Mouse (Mus musculus) c-Kit-positive CD71-positive TER-119-negative erythroid progenitor cells, embryonic 14.5 days (primary cell): ENCODE data around the gene 1700037C18Rik.

Experiments
- DNase-seq: peaks from one replicate; pipeline ENCODE4 v3.0.0-alpha.2; 2013; ENCODE audit warnings: low read depth

1700037C18Rik gene

DNA sequence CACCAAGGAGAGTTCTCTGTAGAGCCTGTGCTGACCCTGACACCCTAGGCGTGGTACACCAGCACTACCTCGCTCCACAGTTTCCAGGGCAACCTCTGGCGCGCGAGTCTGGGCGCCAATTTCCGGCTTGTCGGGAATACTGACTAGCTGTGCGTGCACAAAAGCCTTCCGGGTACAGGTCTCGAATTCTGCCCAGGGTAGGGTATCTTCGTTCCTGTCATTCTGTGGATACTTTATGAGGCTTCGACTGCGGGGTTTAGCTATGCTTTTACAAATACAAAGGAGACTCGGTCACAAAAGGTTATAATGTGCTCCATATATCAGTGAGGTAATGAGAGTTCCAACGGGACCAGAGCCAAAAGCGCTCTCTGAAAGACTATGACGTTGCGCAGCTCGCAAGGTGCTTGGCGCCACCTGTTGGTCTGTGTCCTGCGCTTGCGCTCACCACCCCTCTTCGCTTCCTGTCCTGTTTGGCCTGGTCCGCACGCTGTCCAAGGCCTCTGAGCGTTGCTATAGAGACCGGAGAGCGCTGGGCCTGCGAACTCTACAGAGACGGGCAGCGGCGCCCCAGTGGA lies at the start of gene 1700037C18Rik, which contains the start of gene Cluap1:
1700037C18Rik (minus strand) TSS at position 153 of the 575 bp plus-strand sequence.
Cluap1 (plus strand) TSS at position 265 of the 575 bp plus-strand sequence.
- peak; percentile 87 for DNase-seq

GRCm38 (mm10) chr16:3956369-3956768 lies 47.9 kb upstream of the 1700037C18Rik start:
- no peak for DNase-seq

DNA sequence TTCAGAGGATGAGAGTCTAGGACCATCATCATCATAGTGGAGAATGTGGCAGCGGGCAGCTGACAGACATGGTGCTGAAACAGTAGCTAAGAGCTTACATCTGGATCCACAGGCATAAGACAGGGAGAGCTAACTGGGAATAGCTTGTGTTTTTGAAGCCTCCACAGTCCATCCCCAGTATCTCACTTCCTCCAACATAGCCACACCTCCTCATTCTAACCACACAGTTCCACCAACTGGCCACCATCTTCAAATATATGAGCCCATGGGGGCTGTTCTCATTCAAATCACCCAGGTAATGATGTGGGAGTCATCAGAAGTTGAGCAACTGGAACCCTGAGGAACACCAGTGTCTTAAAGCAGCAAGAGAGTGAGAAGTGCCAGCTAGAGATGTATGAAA lies 42.7 kb upstream of the 1700037C18Rik start:
- no peak for DNase-seq

DNA sequence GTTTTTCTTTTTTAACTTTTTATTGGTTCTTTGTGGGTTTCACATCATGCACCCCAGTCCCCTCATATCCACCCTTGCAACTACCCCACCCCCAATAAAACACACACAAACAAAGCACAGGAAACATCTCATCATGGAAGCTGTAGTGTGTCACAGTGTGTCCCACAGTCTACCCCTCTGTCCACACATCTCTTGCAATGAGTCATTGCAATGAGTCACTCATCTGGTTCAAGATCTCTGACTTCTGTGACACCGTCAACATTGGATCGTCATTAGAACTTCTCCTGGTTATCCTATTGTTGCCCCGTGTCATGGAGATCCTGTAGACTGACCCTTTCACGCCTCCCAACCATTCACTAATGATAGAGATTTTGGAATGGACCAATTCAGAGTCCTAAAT lies 26.2 kb upstream of the 1700037C18Rik start:
- DNase-seq, result no peak

DNA sequence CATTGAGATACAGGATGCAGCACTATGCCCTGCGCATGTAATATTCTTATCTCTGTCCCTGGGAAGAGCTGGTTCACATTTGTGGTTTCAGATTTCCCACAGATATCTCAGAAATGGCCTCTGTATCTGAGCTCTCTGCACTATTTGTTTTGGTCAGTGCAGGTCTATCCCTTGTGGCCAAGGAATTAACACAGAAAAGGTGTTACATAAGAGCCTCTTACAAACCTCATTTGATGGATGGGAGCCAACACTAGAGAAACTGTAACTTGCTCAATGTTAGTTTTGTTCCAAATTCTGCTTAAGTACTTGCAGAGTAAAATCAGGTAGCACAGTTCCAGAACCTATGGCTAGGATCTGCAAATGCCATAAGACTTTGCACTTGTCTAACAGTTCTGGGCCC lies 25.6 kb upstream of the 1700037C18Rik start:
- DNase-seq, result no peak

GRCm38 (mm10) chr16:3933536-3933935 lies 25.0 kb upstream of the 1700037C18Rik start:
- no peak for DNase-seq

DNA sequence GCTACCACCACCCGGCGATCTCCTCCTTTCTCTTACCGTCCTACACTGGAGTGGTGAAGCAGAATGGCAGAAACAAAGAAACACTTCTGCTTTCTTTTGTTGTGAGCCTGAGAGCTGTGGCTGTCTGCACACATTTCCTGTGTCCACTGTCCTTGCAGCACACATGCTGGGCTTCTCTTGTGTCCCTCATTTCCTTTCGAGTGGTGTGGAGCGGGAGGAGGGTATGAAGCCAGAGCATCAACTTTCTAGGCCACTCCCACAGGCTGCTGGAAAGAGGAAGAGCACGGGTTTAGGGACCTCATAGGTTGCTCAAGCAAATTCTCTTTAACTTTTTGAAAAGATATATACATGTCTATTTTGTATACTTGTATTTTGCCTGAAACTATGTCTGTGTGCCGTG lies 20.7 kb upstream of the 1700037C18Rik start:
- DNase-seq, result no peak

- DNase-seq, result no peak
Observed at GRCm38 (mm10) chr16:3928582-3928981, 20.1 kb upstream of the 1700037C18Rik start.

- no peak for DNase-seq
Observed at GRCm38 (mm10) chr16:3923966-3924365, 15.5 kb upstream of the 1700037C18Rik start.

- no peak for DNase-seq
Observed at GRCm38 (mm10) chr16:3923515-3923914, 15.0 kb upstream of the 1700037C18Rik start.

- DNase-seq, result no peak
Observed at GRCm38 (mm10) chr16:3920756-3921155, 12.3 kb upstream of the 1700037C18Rik start.

DNA sequence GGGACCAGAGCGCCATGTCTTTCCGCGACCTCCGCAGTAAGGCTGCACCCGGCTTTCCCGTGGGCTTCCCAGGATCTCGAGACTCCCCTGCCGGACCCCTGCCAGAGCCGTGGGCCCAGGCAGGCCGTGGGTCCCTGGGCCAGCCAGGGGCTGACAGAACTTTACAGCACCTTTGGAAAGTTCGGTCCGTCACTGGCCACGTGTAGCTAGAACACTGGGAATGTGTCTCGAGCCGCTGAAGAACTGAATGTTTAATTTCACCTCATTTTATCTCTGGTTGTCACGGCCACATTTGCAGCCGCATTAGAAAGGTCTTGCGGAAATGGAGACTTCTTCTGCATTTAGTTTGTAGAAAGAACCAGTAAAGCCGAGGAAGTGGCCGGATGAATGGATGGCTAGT lies 629 bp upstream of the 1700037C18Rik start:
- DNase-seq, result no peak

- DNase-seq, result no peak
Observed at GRCm38 (mm10) chr16:3907471-3907870, 1.0 kb downstream of the 1700037C18Rik start.

DNA sequence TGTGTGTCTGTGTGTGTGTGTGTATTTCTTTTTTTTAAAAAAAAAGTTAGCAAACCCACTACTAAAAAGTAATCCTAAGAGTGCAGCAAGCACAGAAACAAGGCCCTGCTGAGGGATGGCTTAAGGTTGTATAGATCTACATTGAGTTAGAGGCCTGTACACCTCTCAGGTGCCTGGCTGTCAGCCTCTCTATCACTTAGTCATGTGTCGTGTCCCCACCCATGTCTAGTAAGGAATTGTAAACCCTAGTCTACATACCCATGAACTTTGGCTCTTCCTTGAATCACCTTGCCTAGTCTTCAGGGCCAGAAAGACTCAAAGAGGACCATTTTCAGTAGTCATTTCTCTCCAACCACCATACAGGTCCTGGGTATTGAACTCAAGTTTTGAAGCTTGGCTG lies 11.9 kb downstream of the 1700037C18Rik start:
- DNase-seq, result no peak

DNA sequence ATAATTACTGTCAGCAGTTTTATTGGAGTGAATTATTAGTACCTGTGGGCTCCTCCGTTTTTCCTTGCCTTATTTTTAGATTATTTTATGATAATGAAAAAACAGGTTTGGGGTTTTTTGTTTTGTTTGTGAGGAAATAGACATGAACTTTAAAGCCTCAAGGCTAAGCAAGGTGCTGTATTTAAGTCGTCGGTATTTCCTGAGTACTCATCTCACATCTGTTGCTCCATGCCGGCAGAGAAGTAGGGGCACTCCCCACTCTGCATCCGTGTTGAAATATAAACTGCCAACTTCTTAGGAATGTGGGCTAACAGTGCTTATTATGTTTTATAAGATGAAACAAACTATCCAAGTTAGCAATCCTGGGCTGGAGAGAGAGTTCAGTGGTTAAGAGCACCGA lies 12.4 kb downstream of the 1700037C18Rik start:
- DNase-seq, result no peak

DNA sequence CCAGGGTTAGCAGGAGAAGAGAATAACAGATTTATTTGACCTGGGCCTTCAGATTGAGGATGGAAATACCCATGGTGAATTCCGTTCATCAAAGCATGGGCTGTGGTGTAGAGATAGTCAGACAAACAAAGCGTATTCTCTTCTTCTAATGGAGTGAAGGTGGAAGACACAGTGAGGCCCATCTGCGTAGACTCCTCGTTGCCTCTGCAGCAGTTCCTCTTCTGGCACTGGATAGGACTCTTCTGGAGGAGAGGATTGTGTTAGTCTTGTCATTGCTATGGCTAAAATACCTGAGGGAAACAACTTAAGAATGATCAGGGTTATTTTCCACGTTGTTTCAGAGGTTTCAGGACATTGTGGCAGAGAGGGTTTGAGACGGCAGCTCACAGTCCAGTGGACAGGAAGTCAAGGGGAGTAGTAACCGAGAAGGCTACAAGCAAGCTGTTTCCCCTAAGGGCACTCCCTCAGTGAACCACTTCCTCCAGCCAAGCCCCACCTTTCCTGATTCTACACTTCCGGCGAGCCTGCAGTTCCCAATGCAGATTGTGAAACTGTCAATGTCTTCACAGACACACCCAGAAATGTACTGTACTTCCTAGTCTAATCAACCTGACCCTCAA lies 13.2 kb downstream of the 1700037C18Rik start:
- no peak for DNase-seq

- DNase-seq, result no peak
Observed at GRCm38 (mm10) chr16:3893739-3894138, 14.8 kb downstream of the 1700037C18Rik start.

- DNase-seq, result no peak
Observed at GRCm38 (mm10) chr16:3891621-3892295, 16.7 kb downstream of the 1700037C18Rik start.

DNA sequence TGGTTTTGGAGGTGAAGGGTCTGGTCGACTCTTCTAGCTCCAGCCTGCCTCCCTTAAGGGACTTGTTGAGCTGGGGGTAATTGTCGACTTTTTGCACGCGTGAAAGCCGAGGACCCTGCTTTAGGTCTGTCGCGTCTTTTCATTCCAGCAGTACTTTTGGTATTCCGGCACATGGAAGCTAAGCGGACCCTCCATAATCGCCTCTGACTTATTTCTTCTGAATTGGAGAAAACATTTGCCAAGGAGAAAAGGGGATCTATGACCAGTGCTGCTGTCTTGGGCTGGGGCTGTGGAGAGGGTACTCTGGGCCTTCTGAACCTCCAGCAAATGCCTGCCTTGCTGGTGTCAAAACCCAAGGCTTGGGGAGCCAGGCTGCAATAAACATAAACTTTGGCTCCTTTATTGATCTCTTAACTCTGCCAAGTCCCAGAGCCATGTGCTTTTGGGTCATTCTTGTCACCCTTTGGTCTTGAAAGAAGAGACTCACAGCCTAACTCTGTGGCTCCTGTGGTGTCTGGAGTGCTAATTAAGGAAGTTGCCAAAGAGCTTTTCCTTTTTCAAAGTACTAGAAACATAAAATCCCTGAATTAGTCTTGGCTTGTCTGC lies 23.3 kb downstream of the 1700037C18Rik start:
- DNase-seq, result no peak

GRCm38 (mm10) chr16:3884201-3885064 lies 24.1 kb downstream of the 1700037C18Rik start, which contains the start of the genes Zfp597 and Gm20695:
Gene Zfp597, minus strand, starts transcription at chr16:3884561.
Gene Gm20695, plus strand, starts transcription at chr16:3884648.
- DNase-seq, result peak; percentile 90

DNA sequence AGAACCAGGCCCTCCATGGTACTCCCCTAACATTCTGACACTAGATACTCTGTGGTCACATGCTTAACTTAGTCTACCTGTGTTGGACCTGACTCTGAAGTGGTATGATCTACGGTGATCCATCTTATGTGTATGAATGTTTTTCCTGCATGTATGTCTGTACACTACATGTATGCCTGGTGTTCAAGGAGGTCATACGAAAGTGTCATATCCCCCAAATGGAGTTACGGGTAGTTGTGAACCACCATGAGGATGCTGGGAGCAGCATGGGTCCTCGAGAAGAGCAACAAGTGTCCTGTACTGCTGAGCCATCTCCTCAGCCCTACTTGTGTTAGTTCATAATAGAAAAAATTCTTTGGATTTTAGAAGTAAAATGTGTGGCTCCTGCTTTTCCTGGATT lies 32.1 kb downstream of the 1700037C18Rik start:
- no peak for DNase-seq
